Mouse (Mus musculus) thymus, postnatal 10 days (tissue): Measurements from ENCODE around the gene Kbtbd2.

Experiments
- DNase-seq, 2 experiments: peaks; one replicate each; pipeline ENCODE4 v3.0.0; 2021; ENCODE audit warnings: low spot score in 2 of 2

Kbtbd2 gene

DNA sequence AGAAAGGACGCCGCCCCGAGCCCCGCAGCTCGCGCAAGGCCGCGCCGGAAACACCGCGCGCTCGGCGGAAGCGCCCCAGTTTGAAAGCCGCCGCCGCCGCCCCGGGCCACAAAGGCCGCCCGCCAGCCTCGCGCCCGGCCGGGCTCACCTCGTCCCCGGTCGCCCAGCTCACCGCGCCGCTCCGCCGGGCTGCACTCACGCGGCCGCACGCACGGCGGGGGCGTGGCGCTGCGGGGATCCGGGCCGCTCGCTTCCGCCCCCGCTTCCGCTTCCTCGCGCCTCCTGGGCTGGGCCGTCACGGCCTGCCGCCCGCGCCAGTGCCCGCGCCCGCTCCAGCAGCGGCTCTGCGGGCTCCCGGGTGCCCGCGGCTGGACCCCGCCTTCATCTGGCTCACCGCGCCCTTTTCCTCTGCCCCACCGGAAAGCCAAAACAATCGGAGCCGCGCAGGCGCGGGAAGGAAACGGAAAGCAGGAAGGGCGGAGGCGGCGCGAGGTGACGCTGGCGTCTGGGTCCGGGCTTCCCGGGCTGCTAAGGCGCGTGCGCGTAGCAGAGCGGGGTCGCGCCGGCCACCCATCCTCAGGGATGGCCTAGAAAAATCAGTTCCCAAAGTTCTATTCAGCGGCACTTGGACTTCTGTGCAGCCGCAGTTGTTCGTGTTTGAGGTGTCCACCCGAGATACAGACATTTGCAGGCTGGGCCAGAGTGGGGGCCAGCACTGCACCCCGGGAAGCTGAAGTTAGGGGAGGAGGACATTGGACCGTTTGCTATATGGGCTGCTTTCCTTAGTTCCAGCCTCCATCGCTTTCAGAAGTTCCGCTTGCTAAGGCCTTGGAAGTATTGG lies at the start of gene Kbtbd2:
Gene Kbtbd2, minus strand, starts transcription at position 503 of the 841 bp plus-strand sequence.
- DNase-seq = peak; percentile 90 to 91

DNA sequence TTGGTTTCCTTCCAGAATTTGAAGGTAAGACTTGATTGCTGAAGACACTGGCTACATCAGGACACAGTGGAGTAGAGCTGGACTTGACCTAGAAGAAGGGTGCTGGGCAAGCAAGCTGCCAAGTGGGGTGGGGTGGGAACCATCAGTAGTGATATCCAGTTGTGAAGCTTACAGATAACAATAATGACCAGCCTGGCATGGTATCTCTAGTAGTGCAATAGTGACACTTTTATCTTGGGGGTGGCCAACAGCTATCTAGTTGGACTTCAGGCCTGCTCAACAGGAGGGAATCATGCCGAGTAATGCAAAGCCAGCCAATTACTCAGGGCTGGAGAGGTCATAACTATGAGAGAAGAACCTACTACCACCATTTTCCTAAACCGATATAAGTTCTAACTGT lies 46.8 kb upstream of the Kbtbd2 start:
- DNase-seq = no peak

- no peak for DNase-seq
Observed at GRCm38 (mm10) chr6:56843229-56843628, 45.6 kb upstream of the Kbtbd2 start.

- no peak for DNase-seq
Observed at GRCm38 (mm10) chr6:56837621-56838020, 40.0 kb upstream of the Kbtbd2 start.

DNA sequence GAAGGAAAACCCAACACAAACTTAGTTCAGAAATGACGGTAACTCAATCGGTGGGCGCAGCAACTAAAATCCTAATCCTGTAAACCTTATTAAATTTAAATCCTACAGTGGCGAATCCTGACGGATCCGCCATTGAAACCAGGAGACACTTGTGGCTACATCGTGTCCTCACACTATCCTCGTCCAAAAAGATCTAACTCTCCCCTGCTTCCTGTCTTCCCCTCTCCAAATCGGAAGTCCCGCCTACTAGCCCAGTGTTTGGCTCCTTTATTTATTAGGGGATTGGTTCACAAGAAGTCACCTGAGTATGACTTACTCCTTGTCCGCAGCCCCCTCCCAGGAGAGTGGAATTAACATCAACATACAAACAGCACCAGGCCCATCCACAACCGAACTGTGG lies 39.6 kb upstream of the Kbtbd2 start:
- DNase-seq = no peak

DNA sequence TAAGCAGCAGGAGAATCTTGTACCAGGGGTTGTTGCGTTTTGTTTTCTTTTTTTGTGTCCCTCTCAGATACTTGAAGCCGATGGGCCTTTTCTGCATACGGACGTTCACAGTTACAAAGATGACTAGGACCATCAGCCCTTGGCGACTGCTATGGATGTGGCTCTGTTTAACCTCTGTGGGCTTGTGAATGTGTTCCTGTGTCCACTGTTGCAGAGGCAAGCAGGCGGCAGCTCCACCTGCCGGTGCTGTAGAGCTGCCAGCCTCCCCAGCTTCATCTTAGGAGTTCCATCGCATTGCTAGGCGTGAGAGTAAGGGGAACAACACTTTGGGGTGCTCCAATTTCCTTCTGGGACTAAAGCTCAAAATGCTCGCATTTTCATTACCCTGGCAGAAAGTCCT lies 37.9 kb upstream of the Kbtbd2 start:
- DNase-seq = no peak

- DNase-seq = no peak
Observed at GRCm38 (mm10) chr6:56834769-56835168, 37.2 kb upstream of the Kbtbd2 start.

GRCm38 (mm10) chr6:56832830-56833229 lies 35.2 kb upstream of the Kbtbd2 start:
- no peak for DNase-seq

- no peak for DNase-seq
Observed at GRCm38 (mm10) chr6:56832407-56832796, 34.8 kb upstream of the Kbtbd2 start.

GRCm38 (mm10) chr6:56831697-56832406 lies 34.2 kb upstream of the Kbtbd2 start, which contains the start of gene Fkbp9:
TSS of gene Fkbp9 (plus strand) at chr6:56832059.
- peak in 1 of 2 experiments; percentile 3 for DNase-seq

DNA sequence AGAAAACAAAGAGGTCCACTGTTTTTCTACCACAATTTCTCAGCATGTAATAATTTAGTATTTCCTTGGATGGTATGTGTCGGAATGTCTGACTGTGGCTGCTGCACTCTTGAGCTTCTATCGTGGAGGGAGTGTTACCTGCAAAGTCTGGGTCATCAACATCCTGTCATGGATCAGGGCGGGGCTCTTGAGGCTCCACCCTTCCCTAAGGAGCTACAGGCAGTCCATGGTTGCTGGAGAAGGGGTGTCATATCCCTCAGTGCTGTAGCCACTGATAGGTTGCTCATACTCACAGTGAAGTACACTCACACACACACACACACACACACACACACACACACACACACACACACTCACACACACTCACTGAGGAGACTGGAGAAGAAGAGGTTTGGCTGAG lies 28.0 kb upstream of the Kbtbd2 start:
- no peak for DNase-seq

DNA sequence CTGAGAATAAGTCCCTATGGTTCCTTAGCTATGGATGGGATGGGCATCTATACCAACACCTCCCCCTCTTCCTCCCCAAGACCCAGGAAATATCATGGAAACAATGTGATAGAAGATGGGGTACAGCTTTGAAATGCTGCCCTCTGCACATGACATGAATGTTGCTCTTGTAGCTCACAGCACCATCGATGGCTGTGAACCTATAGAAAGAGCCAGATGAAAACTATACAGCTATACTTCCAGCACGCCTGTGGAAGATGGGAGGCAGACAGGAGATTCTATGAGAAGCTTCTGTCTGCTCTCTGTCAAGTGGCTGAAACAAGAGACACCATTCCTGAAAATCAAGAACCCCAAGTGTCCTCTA lies 21.5 kb upstream of the Kbtbd2 start:
- DNase-seq = no peak

DNA sequence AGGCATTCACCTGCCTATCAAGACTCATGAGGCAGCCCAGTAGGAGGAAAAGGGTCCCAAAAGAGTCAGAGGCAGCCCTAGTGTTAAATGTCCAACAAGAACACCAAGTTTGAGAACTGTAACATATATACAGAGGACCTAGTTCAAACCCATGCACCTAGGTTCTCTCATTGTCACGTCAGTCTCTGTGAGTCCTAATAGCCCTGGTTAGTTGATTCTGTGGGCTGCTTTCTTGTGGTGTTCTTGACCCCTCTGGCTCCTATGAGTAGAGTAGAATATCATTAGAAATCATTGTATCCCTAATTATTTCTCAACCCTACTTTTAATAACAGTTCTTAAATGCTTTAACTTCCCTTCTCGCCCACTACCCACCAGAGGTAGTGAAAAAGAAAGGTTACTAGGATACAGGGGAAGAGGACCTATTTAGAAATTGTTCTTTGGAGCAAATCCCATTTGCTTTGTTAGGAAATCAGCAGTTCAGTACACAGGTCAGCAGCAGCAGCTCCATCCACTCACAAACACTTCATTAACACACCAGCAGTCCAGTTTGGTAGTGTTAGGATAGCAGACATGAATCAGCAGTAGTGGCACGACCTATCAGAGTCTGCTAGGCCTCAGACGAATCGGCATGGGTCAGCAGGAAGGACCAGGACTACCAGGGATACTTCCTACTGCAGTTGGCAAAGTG lies 21.0 kb upstream of the Kbtbd2 start:
- no peak for DNase-seq

DNA sequence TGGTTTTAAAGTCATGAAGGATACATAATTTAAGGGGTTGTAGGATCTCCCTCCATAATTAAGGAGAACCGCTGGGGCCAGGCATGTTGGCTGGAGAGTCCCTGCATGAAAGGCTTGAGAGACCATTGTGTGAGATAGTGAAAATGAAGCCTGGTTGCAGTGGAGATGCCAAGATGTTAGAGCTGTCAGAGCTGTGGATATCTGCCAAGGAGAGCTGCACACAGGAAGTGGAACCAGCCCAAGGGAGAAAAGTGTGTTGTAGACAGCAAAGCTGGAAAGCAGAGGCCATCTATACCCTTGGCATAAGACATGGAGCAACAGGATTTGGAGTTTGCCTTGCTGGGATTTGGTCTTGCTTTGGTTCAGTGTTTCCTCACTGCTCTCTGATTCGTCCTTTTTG lies 15.7 kb upstream of the Kbtbd2 start:
- DNase-seq = no peak

DNA sequence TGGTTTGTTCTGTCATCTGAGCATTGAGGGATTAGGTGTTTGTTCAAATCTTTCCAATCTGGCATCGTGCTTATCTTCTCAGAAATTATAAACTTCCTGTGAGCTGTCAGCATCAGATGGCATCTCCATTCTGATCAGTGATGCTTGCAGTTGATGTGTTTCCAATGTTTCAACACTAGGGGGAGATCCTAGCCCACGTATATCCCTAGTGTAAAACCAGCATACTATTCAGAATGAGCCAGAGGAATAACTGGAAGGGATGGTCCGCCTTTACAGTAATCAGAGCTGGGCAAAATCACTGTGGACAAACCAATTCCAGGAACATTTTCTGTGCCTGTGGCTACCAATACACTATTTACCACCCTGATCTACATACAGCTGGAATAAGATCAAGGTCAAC lies 11.0 kb upstream of the Kbtbd2 start:
- DNase-seq = peak in 1 of 2 experiments; percentile 46

GRCm38 (mm10) chr6:56806195-56806594 lies 8.6 kb upstream of the Kbtbd2 start:
- no peak for DNase-seq

DNA sequence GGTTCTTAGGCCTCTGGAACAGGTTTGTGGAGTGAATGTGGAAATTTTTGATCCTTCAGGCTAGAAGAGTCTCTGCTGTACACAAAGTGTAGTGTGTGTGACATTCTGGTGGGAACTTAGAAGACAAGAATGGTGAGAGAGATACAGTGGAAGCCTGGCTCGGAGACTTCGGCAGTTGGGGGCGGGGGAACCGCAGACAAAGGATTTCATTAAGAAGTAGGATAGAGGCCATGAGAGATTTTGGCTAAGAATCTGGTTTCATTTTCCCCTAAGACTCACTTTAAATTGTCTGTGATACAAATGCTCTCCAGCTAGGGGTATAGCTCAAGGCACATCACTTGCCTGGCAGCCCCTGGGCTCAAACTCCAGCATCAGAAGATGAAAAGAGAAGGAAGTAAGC lies 7.4 kb upstream of the Kbtbd2 start:
- DNase-seq = no peak

GRCm38 (mm10) chr6:56798152-56798465 lies 496 bp upstream of the Kbtbd2 start:
- DNase-seq = no peak

GRCm38 (mm10) chr6:56796668-56797141 lies 908 bp downstream of the Kbtbd2 start:
- peak in 1 of 2 experiments; percentile 17 for DNase-seq

- DNase-seq = no peak
Observed at GRCm38 (mm10) chr6:56796232-56796631, 1.4 kb downstream of the Kbtbd2 start.

GRCm38 (mm10) chr6:56794834-56795233 lies 2.8 kb downstream of the Kbtbd2 start:
- DNase-seq = no peak

GRCm38 (mm10) chr6:56789336-56789735 lies 8.3 kb downstream of the Kbtbd2 start:
- DNase-seq = no peak

DNA sequence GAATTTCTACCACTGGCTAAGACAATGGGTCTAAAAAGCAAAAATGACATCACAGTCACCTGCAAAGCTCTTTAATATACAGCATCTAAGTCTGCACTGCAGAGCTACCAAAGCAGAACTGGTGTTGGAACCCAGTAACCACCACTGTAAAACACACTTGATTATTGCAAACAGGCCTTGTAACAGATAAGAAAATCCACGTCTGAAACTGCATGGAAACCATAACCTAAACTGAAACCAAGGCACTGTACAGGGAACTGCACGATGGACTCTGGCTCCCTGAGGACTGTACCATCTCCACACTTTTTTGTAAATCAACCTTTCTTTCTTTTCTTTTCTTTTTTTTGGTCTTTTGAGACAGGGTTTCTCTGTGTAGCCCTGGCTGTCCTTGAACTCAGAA lies 9.9 kb downstream of the Kbtbd2 start:
- no peak for DNase-seq
